Mouse (Mus musculus) lung, adult 2 months (tissue): Measurements from ENCODE around the gene Metrnl. TPM values are rescaled to one million over a fixed set of nuclear protein-coding genes. Genes with fewer than 3 reads are reported as not detected.

Source experiments
- DNase-seq: peaks from one replicate; pipeline ENCODE4 v3.0.0; 2022
- H3K4me1 ChIP-seq: fragments of 200-500 bp; 2 replicates; pipeline ENCODE4 v1.6.1; 2011; ENCODE audit warnings: low read length; ENCODE audit not compliant: control insufficient read depth, insufficient read depth
- H3K4me3 ChIP-seq: fragments of 200-500 bp; replicated peaks from 2 replicates; pipeline ENCODE3; 2011; ENCODE audit warnings: low read depth, mild to moderate bottlenecking, control low read depth, low read length; ENCODE audit errors: extremely low read depth
- CTCF ChIP-seq: fragments of 200-500 bp; IDR thresholded peaks from 2 replicates; pipeline ENCODE4 v1.5.1; 2011; ENCODE audit warnings: mild to moderate bottlenecking, low read length, control low read depth; ENCODE audit not compliant: insufficient read depth
- POLR2A ChIP-seq: fragments of 200-500 bp; IDR thresholded peaks from 2 replicates; pipeline ENCODE4 v1.6.1; 2011; ENCODE audit warnings: low read depth, mild to moderate bottlenecking, control low read depth, low read length, borderline replicate concordance; ENCODE audit errors: extremely low read depth
- WGBS: fragments of 180-500 bp; shearing (Covaris S2); methylation state at CpG from one replicate; pipeline ENCODE4 v1.1.7; 2018; 5-methylcytosine and 5-hydroxymethylcytosine counted together
- polyA plus RNA-seq: library from polyadenylated mRNA; depleted of rRNA; stranded (reverse); fragments of >200 nt; gene quantifications from 2 replicates; pipeline ENCODE4 v1.2.3, GENCODE M21; 2012; rRNA removed

Metrnl gene
- polyA plus RNA-seq, 1 experiment = 36.0 TPM

DNA sequence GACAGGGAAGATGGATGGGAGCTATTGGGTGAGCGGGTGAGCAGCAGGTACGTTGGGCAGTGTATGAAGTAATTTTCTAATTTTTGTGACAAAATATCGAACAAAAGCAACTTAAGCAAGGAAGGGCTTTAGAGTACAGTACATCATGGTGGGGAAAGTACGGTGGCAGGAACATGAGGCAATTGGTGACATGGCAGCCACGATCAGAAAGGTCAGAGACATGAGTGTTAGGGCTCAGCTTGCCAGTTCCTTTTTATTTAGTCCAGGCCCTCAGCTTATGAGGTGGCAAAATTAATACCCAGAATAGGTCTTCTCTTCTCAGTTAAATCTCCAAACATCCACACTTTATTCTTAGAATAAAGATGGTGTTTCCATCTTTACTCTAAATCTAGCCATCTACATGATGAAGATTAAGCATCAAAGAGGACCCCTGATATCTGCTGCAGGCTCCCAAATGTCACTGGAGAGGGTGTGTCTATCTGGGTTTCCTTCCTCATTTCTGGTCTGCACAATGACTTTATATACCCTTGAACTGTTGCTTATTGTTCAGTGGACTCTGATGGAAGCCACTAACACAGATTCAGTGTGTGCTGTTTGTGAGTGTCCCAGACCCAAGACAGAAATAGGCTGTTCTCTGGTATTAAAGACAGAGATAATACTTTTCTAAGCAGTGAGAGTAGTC lies 46.8 kb downstream of the Metrnl start:
- WGBS = 74% methylated on average over 5 of the region's 5 CpGs
- Histone ChIP-seq H3K4me1 (no peaks in the 10 kb centered on the region; the same call in 1 of the 2 replicates), H3K4me3 (no peak overlapping the region)
- TF ChIP-seq POLR2A (no peak), CTCF (no peak)
- no peak for DNase-seq

Other genes starting within 250 kb of the Metrnl start
- gene Tbcd, start 249.6 kb upstream of the Metrnl start, polyA plus RNA-seq = 39.0 and 51.3 TPM in 2 replicates
- 1.3 and 5.6 TPM in 2 replicates for gene Zfp750, start 182.2 kb upstream of the Metrnl start, polyA plus RNA-seq
- 5.5 and 8.0 TPM in 2 replicates for gene B3gntl1, start 28.4 kb upstream of the Metrnl start, polyA plus RNA-seq
- 0.05 TPM in 1 of 2 replicates, not detected in the other for gene Ptchd3, start 128.7 kb downstream of the Metrnl start, polyA plus RNA-seq